Mouse (Mus musculus): ENCODE data around the gene Ptov1. TPM values are rescaled to one million over a fixed set of nuclear protein-coding genes. Genes with fewer than 3 reads are reported as not detected.

The Ptov1 gene
- 1 to 10 TPM; 1.1 to 3.9 TPM for polyA plus RNA-seq (2017; shearing (Covaris generic))

- ATAC-seq = peak; percentile 89
Observed at GRCm38 (mm10) chr7:44869697-44870528, at the start of gene Ptov1. Ptov1 (minus strand) TSS chr7:44869788.

- ATAC-seq = no peak
Observed at GRCm38 (mm10) chr7:44919127-44919526, 49.5 kb upstream of the Ptov1 start.

DNA sequence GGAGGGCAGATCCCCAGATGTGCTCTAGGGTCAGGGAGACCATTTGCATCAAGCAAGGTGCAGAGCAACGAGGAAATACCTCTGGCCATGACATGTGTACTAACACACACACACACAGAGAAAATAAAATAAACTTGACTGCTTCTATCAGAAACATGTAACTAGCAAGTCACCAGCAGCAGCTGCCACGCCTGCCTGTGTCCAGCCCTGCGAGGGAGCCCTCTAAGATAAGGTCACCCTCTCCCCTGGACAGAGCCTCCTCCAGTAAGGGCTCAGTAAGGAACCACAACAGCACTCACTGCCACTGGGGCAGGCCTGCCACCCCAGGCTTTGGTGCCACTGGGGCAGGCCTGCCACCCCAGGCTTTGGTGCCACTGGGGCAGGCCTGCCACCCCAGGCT, 48.6 kb upstream of the Ptov1 start:
- ATAC-seq = no peak

GRCm38 (mm10) chr7:44916881-44917280, 47.3 kb upstream of the Ptov1 start:
- no peak for ATAC-seq

DNA sequence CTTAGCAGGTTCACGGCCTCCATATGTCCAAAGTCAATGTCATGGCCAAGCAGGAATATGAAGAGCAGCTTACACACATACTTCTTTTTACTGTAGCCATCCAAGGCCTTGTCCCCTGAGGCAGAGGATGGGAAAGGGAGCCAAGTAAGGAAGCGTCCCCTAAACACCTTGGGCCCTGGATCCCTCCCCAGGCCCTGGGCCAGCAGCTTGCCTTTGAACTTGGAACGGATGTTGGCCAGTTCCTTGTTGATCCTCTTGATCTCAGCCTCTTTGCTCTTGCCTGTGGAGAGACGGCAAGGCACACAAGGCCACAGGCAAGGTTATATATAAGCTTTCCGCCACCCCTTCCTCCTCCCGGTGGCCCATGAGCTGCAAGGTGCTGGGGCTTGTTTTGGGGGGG, 46.6 kb upstream of the Ptov1 start:
- no peak for ATAC-seq

GRCm38 (mm10) chr7:44915314-44915713, 45.7 kb upstream of the Ptov1 start:
- no peak for ATAC-seq

DNA sequence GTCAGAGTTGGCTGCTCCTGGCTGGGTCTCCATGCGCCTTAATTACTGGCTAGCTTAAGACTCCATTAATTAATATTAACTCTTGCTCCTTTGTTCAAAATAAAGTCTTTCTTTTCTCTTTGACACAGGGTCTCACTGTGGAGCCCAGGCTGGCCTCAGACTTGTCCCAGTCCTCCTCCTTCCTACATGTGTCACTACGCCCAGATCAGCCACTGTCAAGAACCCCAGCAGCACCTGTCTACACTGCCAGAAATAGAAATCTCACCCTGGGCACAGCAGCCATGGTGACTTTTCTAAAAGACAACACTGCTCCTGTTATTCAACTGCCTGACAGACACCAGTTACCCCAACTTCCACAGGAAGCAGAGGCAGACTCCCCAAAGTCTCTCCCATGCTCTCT, 44.8 kb upstream of the Ptov1 start:
- no peak for ATAC-seq

DNA sequence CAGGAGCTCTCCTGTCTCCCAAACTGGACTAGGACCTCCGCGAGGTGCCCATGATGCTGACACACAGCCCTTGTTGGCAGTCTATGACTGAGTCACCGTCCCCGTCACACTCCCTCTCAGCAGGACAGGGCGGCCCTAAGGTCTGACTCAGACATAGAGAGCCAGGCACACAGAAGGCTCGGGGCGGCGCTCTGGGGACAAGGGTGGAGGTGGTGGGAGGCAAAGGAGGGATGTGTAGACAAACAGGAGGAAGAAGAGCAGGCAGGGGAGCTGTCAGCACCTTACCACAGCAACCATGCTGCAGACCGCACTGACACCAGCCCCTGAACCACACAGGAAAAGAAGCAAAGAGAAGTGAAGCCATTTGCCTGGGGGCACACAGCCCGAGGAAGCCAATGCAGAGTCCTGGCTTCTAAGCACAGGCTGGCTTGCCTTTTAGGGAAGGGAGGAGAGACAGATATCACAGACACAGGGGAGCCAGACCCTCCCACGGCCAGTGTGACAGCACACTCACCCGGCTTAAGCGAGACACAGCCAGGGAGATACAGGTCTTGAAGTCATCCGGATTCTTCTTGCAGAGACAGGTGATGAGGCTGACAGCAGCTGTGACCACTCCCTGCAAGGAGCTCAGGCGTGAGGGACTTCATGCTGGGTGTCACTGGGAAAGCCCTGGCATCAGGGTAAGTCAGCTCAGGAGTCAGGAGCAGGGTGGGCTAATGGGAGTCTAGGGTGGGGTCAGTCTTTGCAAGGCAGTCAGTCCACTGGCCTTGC, 39.3 kb upstream of the Ptov1 start:
- no peak for ATAC-seq

GRCm38 (mm10) chr7:44905430-44905829, 35.8 kb upstream of the Ptov1 start:
- ATAC-seq = no peak

DNA sequence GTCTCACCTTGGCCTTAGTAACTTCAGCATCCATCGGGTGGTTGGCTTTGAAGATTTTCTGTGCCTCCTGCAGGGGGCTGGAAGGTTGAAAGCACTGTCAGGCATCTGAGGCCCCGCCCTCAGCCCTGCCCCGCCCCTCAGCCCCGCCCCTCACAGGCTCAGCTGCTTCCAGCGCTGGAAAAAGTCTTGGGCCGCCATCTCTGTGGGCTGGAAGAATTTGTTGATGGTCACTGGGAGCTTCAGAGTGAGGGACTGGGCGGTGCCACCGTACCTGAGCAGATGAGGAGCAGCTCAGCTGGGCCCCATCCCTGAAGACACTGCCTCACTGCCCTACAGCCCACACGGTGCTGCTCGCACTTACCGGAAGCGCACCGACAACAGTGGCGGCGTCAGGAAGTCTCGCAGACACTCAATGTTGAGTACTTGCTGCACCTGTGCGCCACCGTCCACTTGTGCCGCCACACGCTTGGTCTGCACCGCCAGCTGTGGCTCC, 31.7 kb upstream of the Ptov1 start:
- peak; percentile 76 for ATAC-seq

DNA sequence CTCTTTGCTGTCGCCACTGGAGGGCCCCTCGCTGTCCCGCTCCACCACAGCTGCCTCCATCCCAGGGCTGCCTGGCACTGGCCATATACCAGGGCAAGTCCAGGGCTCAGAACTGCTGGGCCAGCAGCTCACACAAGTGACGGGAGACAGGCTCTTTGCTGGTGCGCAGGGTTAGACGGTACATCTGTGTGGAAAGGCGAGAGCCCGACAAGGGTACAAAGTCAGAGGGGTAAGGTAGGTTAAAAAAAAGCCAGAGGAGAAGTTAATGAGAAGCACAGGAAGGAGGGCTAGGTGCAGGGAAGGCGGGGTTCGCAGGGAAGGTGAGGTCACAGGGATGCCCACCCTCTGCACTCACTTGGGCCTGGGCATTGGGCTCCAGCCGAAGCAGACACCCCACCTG, 31.0 kb upstream of the Ptov1 start:
- no peak for ATAC-seq

GRCm38 (mm10) chr7:44898607-44899006, 29.0 kb upstream of the Ptov1 start:
- no peak for ATAC-seq

DNA sequence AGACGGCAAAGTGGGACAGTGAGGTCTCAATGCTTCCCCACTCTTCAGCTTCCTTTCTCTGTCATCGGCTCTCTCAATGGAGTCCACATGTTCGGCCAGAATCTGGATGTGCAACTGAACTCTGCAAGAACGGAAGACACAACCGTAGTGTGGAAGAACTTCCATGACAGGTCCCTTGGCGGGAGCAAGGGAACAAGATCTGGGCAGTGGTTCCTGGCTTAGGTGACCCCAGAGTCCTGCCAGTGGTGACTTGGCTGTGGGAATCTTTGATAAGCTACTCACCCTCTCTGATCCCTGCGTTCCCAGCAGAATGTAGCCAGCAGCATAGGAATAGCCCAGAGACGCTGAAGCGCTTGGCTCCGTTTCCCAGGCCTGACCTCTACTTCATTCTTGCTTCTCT, 26.9 kb upstream of the Ptov1 start:
- ATAC-seq = no peak

DNA sequence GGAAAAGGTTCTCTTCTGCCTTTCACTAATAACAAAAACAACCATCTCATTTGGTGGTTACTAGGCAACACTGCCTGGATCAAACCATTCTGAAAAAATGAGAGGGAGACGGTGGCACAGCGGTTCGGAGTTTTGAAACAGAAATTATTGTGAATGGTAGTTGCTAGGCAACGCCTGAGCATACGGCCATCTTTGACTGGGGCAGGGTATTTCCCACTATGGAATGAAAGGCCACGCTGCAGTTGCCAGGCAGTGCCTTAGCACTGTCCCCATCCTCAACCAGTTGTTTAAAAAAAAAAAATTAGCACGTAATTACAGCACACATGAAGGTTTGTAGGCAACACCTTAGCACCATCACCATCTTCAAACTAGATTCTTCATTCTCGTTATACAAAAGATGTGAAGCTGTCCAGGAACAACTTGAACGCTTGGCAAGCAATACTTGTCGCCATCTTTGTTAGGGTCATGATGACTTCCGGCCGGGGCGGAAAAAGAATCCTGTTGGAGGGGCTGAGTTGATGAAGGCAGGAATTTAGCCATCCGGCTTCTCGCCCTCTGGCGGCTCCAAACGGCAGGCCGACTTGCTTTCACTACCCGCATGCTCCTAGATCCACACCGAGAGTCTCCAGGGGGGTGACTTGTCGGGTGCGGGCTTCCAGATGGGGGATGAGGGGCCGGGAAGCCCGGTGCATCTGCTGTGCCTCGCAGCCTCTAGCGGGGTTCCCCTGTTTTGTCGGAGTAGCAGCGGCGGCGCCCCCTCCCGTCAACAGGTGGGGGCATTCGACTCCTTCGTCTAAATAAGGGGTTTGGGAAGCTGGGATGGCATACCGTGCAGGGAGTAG, 26.2 kb upstream of the Ptov1 start, which contains the start of gene Fuz:
Fuz (plus strand) TSS at position 487 of the 842 bp plus-strand sequence.
- peak; percentile 86 for ATAC-seq

DNA sequence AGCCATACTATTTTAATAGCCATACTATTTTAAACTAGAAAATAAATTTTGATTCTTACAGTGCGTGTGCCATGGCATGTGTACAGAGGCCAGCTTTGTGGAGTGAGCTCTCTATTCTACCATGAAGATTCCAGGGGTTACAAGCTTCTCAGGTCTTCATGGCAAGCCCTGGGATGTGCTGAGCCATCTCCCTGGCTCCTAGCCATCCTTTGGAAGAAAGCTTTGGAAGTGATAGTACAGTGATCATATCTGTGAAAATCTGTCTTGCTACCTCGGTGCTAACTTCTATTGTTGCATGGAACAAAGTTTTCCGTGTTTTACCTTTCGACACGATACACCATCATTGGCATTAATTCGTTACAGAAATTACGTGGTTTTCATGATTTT, 25.6 kb upstream of the Ptov1 start:
- ATAC-seq = no peak

DNA sequence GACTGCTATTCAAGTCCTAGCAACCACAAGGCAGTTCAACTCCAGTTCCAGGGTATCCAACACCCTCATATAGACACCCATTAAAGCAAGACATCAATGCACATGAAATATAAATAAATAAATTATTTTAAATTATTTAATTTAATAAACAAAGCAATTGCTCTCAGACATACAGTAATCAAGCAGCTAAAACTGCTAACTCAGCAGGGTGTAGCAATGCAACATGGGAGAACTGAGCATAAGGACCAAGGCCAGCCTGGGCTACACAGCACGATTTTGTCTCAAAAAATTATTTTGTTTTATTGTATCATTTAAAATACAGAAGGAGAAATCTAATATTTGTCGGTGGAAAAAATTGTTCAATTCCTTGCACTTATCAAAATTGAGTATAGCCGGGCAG, 24.6 kb upstream of the Ptov1 start:
- ATAC-seq = no peak

DNA sequence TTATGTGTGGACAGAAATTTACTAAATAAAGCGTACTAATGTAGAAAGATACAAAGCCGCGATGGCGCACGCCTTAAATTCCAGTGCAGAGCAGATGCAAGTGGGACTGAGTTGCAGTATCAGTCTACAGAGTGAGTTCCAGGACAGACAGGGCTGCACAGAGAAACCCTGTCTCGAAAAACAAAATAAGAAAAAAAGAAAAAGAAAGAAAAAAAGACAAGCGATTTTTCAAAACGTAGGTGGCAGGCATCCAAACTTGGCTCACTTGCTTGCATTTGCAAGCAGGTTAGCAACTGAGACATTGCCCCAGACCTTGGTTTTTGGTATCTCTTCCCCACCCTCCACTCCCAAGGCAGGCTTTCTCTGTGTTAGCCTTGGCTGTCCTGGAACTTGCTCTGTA, 23.6 kb upstream of the Ptov1 start:
- no peak for ATAC-seq

DNA sequence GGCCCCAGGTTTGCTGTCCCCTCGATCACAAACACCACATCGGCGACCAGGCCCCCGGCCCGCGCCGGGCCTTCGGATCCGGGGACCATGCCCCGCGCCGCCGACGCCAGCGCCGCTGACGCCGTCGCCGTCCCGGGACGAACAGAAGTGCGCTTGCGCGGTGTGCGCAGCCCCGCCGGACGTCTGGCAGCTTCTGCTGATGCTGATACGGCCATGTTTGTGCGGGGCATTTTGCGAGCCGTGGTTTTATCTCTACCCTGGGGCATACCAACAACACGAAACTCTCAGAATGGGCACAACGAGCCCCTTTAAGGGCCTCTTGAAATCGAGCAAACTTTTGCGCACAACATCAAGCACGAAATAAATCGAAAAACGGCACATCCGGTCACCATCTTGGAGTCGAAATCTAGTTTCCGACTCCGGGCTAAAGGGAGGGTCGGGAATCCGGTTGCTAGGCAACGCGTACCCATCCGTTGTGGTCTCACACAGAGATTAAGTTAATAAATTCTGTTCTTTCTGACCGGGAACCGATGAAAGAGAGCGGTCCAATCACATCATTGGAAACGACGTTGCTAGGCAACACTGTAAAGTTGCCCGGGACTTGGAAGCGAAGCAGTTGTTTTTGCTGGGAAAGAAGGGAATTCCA, 22.8 kb upstream of the Ptov1 start, which contains the start of gene Med25:
Med25 (minus strand) TSS at position 437 of the 646 bp plus-strand sequence.
- ATAC-seq = peak; percentile 38

- ATAC-seq = no peak
Observed at GRCm38 (mm10) chr7:44891611-44892010, 22.0 kb upstream of the Ptov1 start.

DNA sequence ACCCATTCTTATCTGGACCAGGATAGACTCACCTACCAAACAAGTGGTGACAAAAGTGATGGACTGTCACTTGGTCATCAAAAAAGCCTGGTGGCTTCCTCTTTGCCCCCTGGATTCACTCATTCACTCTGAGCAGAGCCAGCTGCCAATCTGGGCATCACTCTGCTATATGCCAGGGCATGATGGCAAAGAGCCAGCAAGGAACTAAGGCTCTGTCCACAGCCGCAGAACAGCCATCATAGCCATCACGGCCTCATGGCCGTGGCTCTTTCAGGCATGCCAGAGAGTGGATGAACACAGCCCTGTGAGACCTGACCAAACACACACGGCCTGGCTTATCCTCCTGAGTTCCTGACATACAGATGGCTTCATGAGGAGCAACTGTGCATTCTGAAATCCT, 21.1 kb upstream of the Ptov1 start:
- ATAC-seq = no peak

- no peak for ATAC-seq
Observed at GRCm38 (mm10) chr7:44890180-44890579, 20.6 kb upstream of the Ptov1 start.
